Mouse (Mus musculus) intestine, embryonic 15.5 days (tissue): Measurements from ENCODE around the gene Sds. TPM values are rescaled to one million over a fixed set of nuclear protein-coding genes. Genes with fewer than 3 reads are reported as not detected.

Experiments used
- ATAC-seq: fragments of 200-750 bp; cut with Nextera tagmentation; 2 replicates; pipeline ENCODE4 v1.8.0; 2017; ENCODE audit warnings: moderate TSS enrichment, moderate library complexity
- H3K27ac ChIP-seq: fragments of 300-500 bp; sonication (generic); 2 replicates; pipeline ENCODE4 v1.5.1; 2015; ENCODE audit warnings: mild to moderate bottlenecking, inconsistent platforms
- H3K27me3 ChIP-seq: fragments of 300-500 bp; sonication (generic); replicated peaks from 2 replicates; pipeline ENCODE4 v1.6.1; 2015; ENCODE audit warnings: inconsistent platforms
- H3K36me3 ChIP-seq: fragments of 300-500 bp; sonication (generic); 2 replicates; pipeline ENCODE4 v1.6.1; 2015; ENCODE audit warnings: inconsistent platforms
- H3K4me1 ChIP-seq: fragments of 300-500 bp; sonication (generic); replicated peaks from 2 replicates; pipeline ENCODE4 v1.6.1; 2015; ENCODE audit warnings: inconsistent platforms
- H3K4me2 ChIP-seq: fragments of 300-500 bp; sonication (generic); replicated peaks from 2 replicates; pipeline ENCODE4 v1.6.1; 2015; ENCODE audit warnings: mild to moderate bottlenecking, inconsistent platforms
- H3K4me3 ChIP-seq: fragments of 300-500 bp; sonication (generic); replicated peaks from 2 replicates; pipeline ENCODE4 v1.5.1; 2015; ENCODE audit warnings: inconsistent platforms
- H3K9ac ChIP-seq: fragments of 300-500 bp; sonication (generic); 2 replicates; pipeline ENCODE4 v1.6.1; 2015; ENCODE audit warnings: inconsistent platforms
- H3K9me3 ChIP-seq: fragments of 300-500 bp; sonication (generic); 2 replicates; pipeline ENCODE4 v1.6.1; 2016; ENCODE audit warnings: inconsistent platforms
- WGBS: fragments of 180-500 bp; shearing (Covaris S2); methylation state at CpG from one replicate; pipeline ENCODE4 v1.1.7; 2015; 5-methylcytosine and 5-hydroxymethylcytosine counted together
- polyA plus RNA-seq: library from polyadenylated mRNA; unstranded; fragments of >200 nt; fragmentation: Nextera tagmentation; extraction: Ambion mirVana; gene quantifications from 2 replicates; pipeline ENCODE4 v1.2.1, GENCODE M21; 2015

Gene Sds
- polyA plus RNA-seq, 1 experiment from 2014 or later: not detected

- Histone ChIP-seq H3K4me3 (no peak overlapping the region), H3K4me1 (peaks cover 17% of the 10 kb centered on the region), H3K9me3 (no peaks in the 10 kb centered on the region), H3K27ac (no peak overlapping the region), H3K4me2 (0 out of 2 replicates have a peak overlapping the region, but pooled peaks have one; percentile 75), H3K9ac (no peak overlapping the region), H3K27me3 (peaks cover 96% of the 10 kb centered on the region), H3K36me3 (no peaks in the 10 kb centered on the region)
- WGBS: under 1% methylated on average over 44 of the region's 44 CpGs
- ATAC-seq: no peak
These were observed 41.2 kb upstream of the Sds start for GRCm38 (mm10) chr5:120435006-120435681.

- H3K27me3 ChIP-seq: peaks cover 97% of the 10 kb centered on the region
- H3K4me1 ChIP-seq: peaks cover 19% of the 10 kb centered on the region
- under 1% methylated on average over 47 of the region's 47 CpGs for WGBS
- H3K4me3 ChIP-seq: peak overlapping the region; percentile 36
- H3K9ac ChIP-seq: no peak overlapping the region
- no peak for ATAC-seq
- H3K9me3 ChIP-seq: no peaks in the 10 kb centered on the region
- H3K36me3 ChIP-seq: no peaks in the 10 kb centered on the region
- no peak overlapping the region for H3K27ac ChIP-seq
- H3K4me2 ChIP-seq: peak overlapping the region; percentile 75
These were observed 40.4 kb upstream of the Sds start for GRCm38 (mm10) chr5:120435731-120436501.

GRCm38 (mm10) chr5:120436885-120437495, 39.3 kb upstream of the Sds start:
- no peak for ATAC-seq
- peaks cover 19% of the 10 kb centered on the region for H3K4me1 ChIP-seq
- H3K36me3 ChIP-seq: no peaks in the 10 kb centered on the region
- no peak overlapping the region for H3K27ac ChIP-seq
- 1% methylated on average over 18 of the region's 18 CpGs for WGBS
- no peak overlapping the region for H3K4me3 ChIP-seq
- H3K9me3 ChIP-seq: no peaks in the 10 kb centered on the region
- peaks cover 87% of the 10 kb centered on the region for H3K27me3 ChIP-seq
- no peak overlapping the region for H3K4me2 ChIP-seq
- H3K9ac ChIP-seq: no peak overlapping the region

DNA sequence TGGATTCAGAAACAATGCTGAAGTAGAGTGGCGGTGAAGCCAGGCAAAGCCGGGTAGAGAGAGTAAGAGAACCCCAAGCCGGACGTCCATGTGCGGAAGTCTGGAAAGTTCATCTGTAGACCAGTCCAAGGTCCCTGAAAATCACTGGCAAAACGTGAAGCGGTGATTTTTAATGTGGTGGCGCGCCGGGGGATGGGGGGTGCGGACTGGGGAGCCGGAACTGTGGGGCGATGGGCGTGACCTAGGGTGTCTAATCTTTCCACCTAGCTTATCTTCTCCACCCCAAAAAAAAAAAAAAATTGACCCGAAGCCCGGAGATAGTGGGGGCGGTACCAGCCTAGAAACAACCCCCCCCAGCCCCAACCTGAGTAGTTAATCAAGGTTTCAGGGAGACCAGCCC, 38.8 kb upstream of the Sds start:
- no peaks in the 10 kb centered on the region for H3K36me3 ChIP-seq
- no peak overlapping the region for H3K4me2 ChIP-seq
- WGBS: under 1% methylated on average over 17 of the region's 17 CpGs
- no peak overlapping the region for H3K27ac ChIP-seq
- H3K27me3 ChIP-seq: peaks cover 81% of the 10 kb centered on the region
- 0 out of 2 replicates have a peak overlapping the region, but pooled peaks have one; percentile 9 for H3K4me3 ChIP-seq
- no peak for ATAC-seq
- peaks cover 19% of the 10 kb centered on the region for H3K4me1 ChIP-seq
- no peak overlapping the region for H3K9ac ChIP-seq
- no peaks in the 10 kb centered on the region for H3K9me3 ChIP-seq

GRCm38 (mm10) chr5:120437986-120438385, 38.3 kb upstream of the Sds start:
- Histone ChIP-seq H3K9ac (no peak overlapping the region), H3K4me1 (peaks cover 19% of the 10 kb centered on the region), H3K27me3 (peaks cover 78% of the 10 kb centered on the region), H3K4me3 (0 out of 2 replicates have a peak overlapping the region, but pooled peaks have one; percentile 9), H3K27ac (no peak overlapping the region), H3K4me2 (peak overlapping the region; percentile 37), H3K9me3 (no peaks in the 10 kb centered on the region), H3K36me3 (no peaks in the 10 kb centered on the region)
- ATAC-seq: no peak
- under 1% methylated on average over 31 of the region's 33 CpGs for WGBS

- 2% methylated on average over 13 of the region's 13 CpGs for WGBS
These were observed 37.9 kb upstream of the Sds start for GRCm38 (mm10) chr5:120438469-120438868.

GRCm38 (mm10) chr5:120438991-120439710, 37.2 kb upstream of the Sds start:
- no peaks in the 10 kb centered on the region for H3K9me3 ChIP-seq
- no peak overlapping the region for H3K4me3 ChIP-seq
- H3K9ac ChIP-seq: no peak overlapping the region
- peaks cover 70% of the 10 kb centered on the region for H3K27me3 ChIP-seq
- ATAC-seq: no peak
- 2% methylated on average over 27 of the region's 27 CpGs for WGBS
- no peak overlapping the region for H3K27ac ChIP-seq
- no peak overlapping the region for H3K4me2 ChIP-seq
- no peaks in the 10 kb centered on the region for H3K36me3 ChIP-seq
- peaks cover 19% of the 10 kb centered on the region for H3K4me1 ChIP-seq

More at GRCm38 (mm10) chr5:120438469-120438868, 37.9 kb upstream of the Sds start:
- Histone ChIP-seq H3K9me3 (no peaks in the 10 kb centered on the region), H3K27me3 (peaks cover 77% of the 10 kb centered on the region), H3K27ac (no peak overlapping the region), H3K36me3 (no peaks in the 10 kb centered on the region), H3K9ac (no peak overlapping the region), H3K4me3 (no peak overlapping the region), H3K4me1 (peaks cover 19% of the 10 kb centered on the region), H3K4me2 (no peak overlapping the region)
- ATAC-seq: no peak

DNA sequence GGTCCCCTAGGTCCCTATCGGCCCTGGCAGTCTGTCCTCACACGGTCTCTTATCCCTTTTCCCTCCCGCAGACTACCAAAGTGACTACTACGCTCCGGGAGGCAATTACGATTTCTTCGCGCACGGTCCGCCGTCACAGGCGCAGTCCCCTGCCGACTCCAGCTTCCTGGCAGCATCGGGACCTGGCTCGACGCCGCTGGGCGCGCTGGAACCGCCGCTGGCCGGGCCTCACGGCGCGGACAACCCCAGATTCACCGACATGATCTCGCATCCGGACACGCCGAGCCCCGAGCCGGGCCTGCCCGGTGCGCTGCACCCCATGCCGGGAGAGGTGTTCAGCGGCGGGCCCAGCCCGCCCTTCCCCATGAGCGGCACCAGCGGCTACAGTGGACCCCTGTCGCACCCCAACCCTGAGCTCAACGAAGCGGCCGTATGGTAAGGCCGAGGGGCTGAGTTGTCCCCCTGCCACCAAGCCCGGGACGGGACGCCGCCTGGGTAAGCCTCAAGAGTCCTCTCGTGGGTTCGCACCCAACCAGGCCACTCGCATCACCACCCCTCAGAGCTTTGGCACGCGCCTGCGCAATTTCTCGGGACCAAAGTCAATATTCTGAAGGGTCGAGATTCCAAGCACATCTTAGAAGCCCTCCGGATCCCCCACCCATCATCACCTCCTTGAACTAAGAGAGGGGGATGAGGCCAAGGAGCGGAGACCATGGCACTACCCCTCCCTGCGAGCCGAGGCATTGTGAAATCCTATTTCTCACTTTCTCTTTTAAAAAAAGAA, 36.2 kb upstream of the Sds start:
- Histone ChIP-seq H3K4me3 (peak overlapping the region; percentile 27), H3K9me3 (no peaks in the 10 kb centered on the region), H3K36me3 (no peaks in the 10 kb centered on the region), H3K4me2 (peak overlapping the region; percentile 60), H3K9ac (no peak overlapping the region), H3K4me1 (peaks cover 19% of the 10 kb centered on the region), H3K27me3 (peaks cover 65% of the 10 kb centered on the region), H3K27ac (no peak overlapping the region)
- WGBS: under 1% methylated on average over 61 of the region's 61 CpGs
- ATAC-seq: no peak

DNA sequence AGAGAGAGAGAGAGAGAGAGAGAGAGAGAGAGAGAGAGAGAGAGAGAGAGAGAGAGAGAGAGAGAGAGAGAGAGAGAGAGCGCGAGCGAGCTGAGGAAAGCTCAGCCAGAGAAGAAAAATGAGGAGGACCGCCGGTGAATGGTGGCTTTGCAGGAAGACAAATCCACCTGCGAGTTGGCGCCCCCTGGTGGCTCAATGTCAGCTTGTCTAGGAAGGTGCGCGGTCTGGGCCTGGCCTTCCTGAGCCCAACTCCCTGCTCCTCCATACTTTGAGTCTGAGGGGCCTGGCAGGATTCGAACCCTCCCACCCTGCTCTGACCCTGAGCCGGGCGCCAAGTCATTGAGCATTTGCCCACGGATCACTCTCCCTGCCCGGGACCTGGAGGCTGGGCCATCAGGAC, 35.6 kb upstream of the Sds start:
- H3K9me3 ChIP-seq: no peaks in the 10 kb centered on the region
- peaks cover 61% of the 10 kb centered on the region for H3K27me3 ChIP-seq
- peak overlapping the region; percentile 60 for H3K4me2 ChIP-seq
- H3K4me3 ChIP-seq: peak overlapping the region; percentile 27
- 4% methylated on average over 13 of the region's 14 CpGs for WGBS
- peaks cover 19% of the 10 kb centered on the region for H3K4me1 ChIP-seq
- no peak overlapping the region for H3K27ac ChIP-seq
- H3K36me3 ChIP-seq: no peaks in the 10 kb centered on the region
- H3K9ac ChIP-seq: no peak overlapping the region
- peak; percentile 74; the same call in 1 of the 2 replicates for ATAC-seq

- H3K36me3 ChIP-seq: no peaks in the 10 kb centered on the region
- 28% methylated on average over 13 of the region's 13 CpGs for WGBS
- H3K27ac ChIP-seq: no peak overlapping the region
- ATAC-seq: no peak
- no peak overlapping the region for H3K9ac ChIP-seq
- H3K4me2 ChIP-seq: no peak overlapping the region
- H3K9me3 ChIP-seq: no peaks in the 10 kb centered on the region
- H3K4me1 ChIP-seq: 0 out of 2 replicates have a peak, but pooled peaks cover 2% of the 10 kb centered on the region
- no peak overlapping the region for H3K4me3 ChIP-seq
- peaks cover 15% of the 10 kb centered on the region for H3K27me3 ChIP-seq
These were observed 29.0 kb upstream of the Sds start for GRCm38 (mm10) chr5:120447305-120447704.

GRCm38 (mm10) chr5:120454756-120455337, 21.5 kb upstream of the Sds start:
- no peak overlapping the region for H3K4me3 ChIP-seq
- no peak overlapping the region for H3K4me2 ChIP-seq
- 0 out of 2 replicates have a peak, but pooled peaks cover 8% of the 10 kb centered on the region for H3K27me3 ChIP-seq
- H3K9me3 ChIP-seq: no peaks in the 10 kb centered on the region
- ATAC-seq: no peak
- H3K36me3 ChIP-seq: no peaks in the 10 kb centered on the region
- H3K9ac ChIP-seq: no peak overlapping the region
- 37% methylated on average over 14 of the region's 14 CpGs for WGBS
- H3K27ac ChIP-seq: no peak overlapping the region
- H3K4me1 ChIP-seq: no peaks in the 10 kb centered on the region
